Mouse (Mus musculus) heart, embryonic 11.5 days (tissue): Measurements from ENCODE around the gene Plin5. TPM values are rescaled to one million over a fixed set of nuclear protein-coding genes. Genes with fewer than 3 reads are reported as not detected.

Experiments used
- ATAC-seq: fragments of 200-750 bp; cut with Nextera tagmentation; replicated peaks from 2 replicates; pipeline ENCODE4 v1.8.0; 2017; ENCODE audit warnings: moderate library complexity; ENCODE audit not compliant: insufficient number of reproducible peaks, low FRiP score, low TSS enrichment
- H3K27ac ChIP-seq: fragments of 300-500 bp; sonication (generic); 2 replicates; pipeline ENCODE4 v1.5.1; 2014; ENCODE audit warnings: mild to moderate bottlenecking, low read depth, low read length
- H3K27me3 ChIP-seq: fragments of 300-500 bp; sonication (generic); 2 replicates; pipeline ENCODE4 v1.6.1; 2014; ENCODE audit warnings: mild to moderate bottlenecking, low read length, mixed read lengths; ENCODE audit not compliant: control insufficient read depth, insufficient read depth
- H3K36me3 ChIP-seq: fragments of 300-500 bp; sonication (generic); 2 replicates; pipeline ENCODE4 v1.6.1; 2014; ENCODE audit warnings: mild to moderate bottlenecking, low read length, moderate library complexity, mixed read lengths; ENCODE audit not compliant: control insufficient read depth, insufficient read depth
- H3K4me1 ChIP-seq: fragments of 300-500 bp; sonication (generic); 2 replicates; pipeline ENCODE4 v1.6.1; 2014; ENCODE audit warnings: low read length; ENCODE audit not compliant: control insufficient read depth, insufficient read depth
- H3K4me2 ChIP-seq: fragments of 300-500 bp; sonication (generic); 2 replicates; pipeline ENCODE4 v1.6.1; 2014; ENCODE audit warnings: mild to moderate bottlenecking, moderate library complexity
- H3K4me3 ChIP-seq: fragments of 300-500 bp; sonication (generic); 2 replicates; pipeline ENCODE4 v1.5.1; 2014; ENCODE audit warnings: low read depth, low read length
- H3K9ac ChIP-seq: fragments of 300-500 bp; sonication (generic); 2 replicates; pipeline ENCODE4 v1.6.1; 2014; ENCODE audit warnings: mild to moderate bottlenecking, low read depth, low read length, moderate library complexity
- H3K9me3 ChIP-seq: fragments of 300-500 bp; sonication (generic); replicated peaks from 2 replicates; pipeline ENCODE4 v1.6.1; 2016; ENCODE audit warnings: low read length; ENCODE audit not compliant: control insufficient read depth
- WGBS: fragments of 180-500 bp; shearing (Covaris S2); extraction: QIAGEN DNeasy Blood & Tissue Kit; methylation state at CpG from one replicate; pipeline ENCODE4 v1.1.7; 2014; ENCODE audit not compliant: insufficient replicate concordance; 5-methylcytosine and 5-hydroxymethylcytosine counted together
- polyA plus RNA-seq: library from polyadenylated mRNA; unstranded; fragments of >200 nt; fragmentation: Nextera tagmentation; extraction: Ambion mirVana; gene quantifications from 2 replicates; pipeline ENCODE4 v1.2.1, GENCODE M21; 2014

The Plin5 gene
- polyA plus RNA-seq, 1 experiment from 2014 or later = 0.33 TPM

- peaks cover 11% of the 10 kb centered on the region; the same call in 1 of the 2 replicates for H3K9me3 ChIP-seq
- H3K27ac ChIP-seq = no peak overlapping the region
- WGBS = 39% methylated on average over 12 of the region's 12 CpGs
- H3K36me3 ChIP-seq = no peaks in the 10 kb centered on the region
- H3K27me3 ChIP-seq = peaks cover 81% of the 10 kb centered on the region
- H3K4me3 ChIP-seq = peak overlapping the region; percentile 31; the same call in 1 of the 2 replicates
- H3K9ac ChIP-seq = no peak overlapping the region
- no peak for ATAC-seq
- peaks cover 23% of the 10 kb centered on the region for H3K4me1 ChIP-seq
- peak overlapping the region; percentile 57 for H3K4me2 ChIP-seq
Measured at GRCm38 (mm10) chr17:56119431-56119830, 2.0 kb upstream of the Plin5 start.

- Histone ChIP-seq H3K27ac (no peak overlapping the region), H3K36me3 (no peaks in the 10 kb centered on the region), H3K4me2 (no peak overlapping the region), H3K4me3 (no peak overlapping the region), H3K9ac (no peak overlapping the region), H3K9me3 (no peaks in the 10 kb centered on the region), H3K27me3 (peaks cover 49% of the 10 kb centered on the region), H3K4me1 (peaks cover 20% of the 10 kb centered on the region)
- WGBS = 73% methylated on average over 10 of the region's 10 CpGs
- ATAC-seq = no peak
Measured at GRCm38 (mm10) chr17:56116193-56116592, 1.2 kb downstream of the Plin5 start.

GRCm38 (mm10) chr17:56112743-56113142 is 4.7 kb downstream of the Plin5 start:
- Histone ChIP-seq H3K9me3 (no peaks in the 10 kb centered on the region), H3K27me3 (peaks cover 18% of the 10 kb centered on the region), H3K4me3 (no peak overlapping the region), H3K36me3 (no peaks in the 10 kb centered on the region; the same call in none of the 2 replicates), H3K4me2 (no peak overlapping the region), H3K9ac (no peak overlapping the region), H3K27ac (no peak overlapping the region), H3K4me1 (peaks cover 9% of the 10 kb centered on the region)
- 65% methylated on average over 3 of the region's 3 CpGs for WGBS
- ATAC-seq = no peak

GRCm38 (mm10) chr17:56111864-56112263 is 5.5 kb downstream of the Plin5 start:
- Histone ChIP-seq H3K4me2 (no peak overlapping the region), H3K4me1 (0 out of 2 replicates have a peak, but pooled peaks cover 3% of the 10 kb centered on the region), H3K9ac (no peak overlapping the region), H3K27ac (no peak overlapping the region), H3K36me3 (no peaks in the 10 kb centered on the region; the same call in none of the 2 replicates), H3K9me3 (no peaks in the 10 kb centered on the region), H3K27me3 (peaks cover 13% of the 10 kb centered on the region), H3K4me3 (no peak overlapping the region)
- ATAC-seq = no peak
- WGBS = 45% methylated on average over 5 of the region's 5 CpGs

- H3K4me3 ChIP-seq = no peak overlapping the region
- no peak overlapping the region for H3K4me2 ChIP-seq
- no peak overlapping the region for H3K9ac ChIP-seq
- H3K4me1 ChIP-seq = 0 out of 2 replicates have a peak, but pooled peaks cover 3% of the 10 kb centered on the region
- H3K36me3 ChIP-seq = no peaks in the 10 kb centered on the region; the same call in none of the 2 replicates
- ATAC-seq = no peak
- peaks cover 4% of the 10 kb centered on the region; the same call in 1 of the 2 replicates for H3K27me3 ChIP-seq
- H3K27ac ChIP-seq = no peak overlapping the region
- WGBS = 93% methylated on average over 1 of the region's 1 CpGs
- no peaks in the 10 kb centered on the region for H3K9me3 ChIP-seq
Measured at GRCm38 (mm10) chr17:56111021-56111420, 6.4 kb downstream of the Plin5 start.

GRCm38 (mm10) chr17:56110571-56110970 is 6.8 kb downstream of the Plin5 start:
- 81% methylated on average over 4 of the region's 4 CpGs for WGBS
- no peaks in the 10 kb centered on the region for H3K27me3 ChIP-seq
- no peaks in the 10 kb centered on the region; the same call in none of the 2 replicates for H3K36me3 ChIP-seq
- H3K9ac ChIP-seq = no peak overlapping the region
- ATAC-seq = no peak
- no peak overlapping the region for H3K27ac ChIP-seq
- H3K9me3 ChIP-seq = no peaks in the 10 kb centered on the region
- H3K4me1 ChIP-seq = 0 out of 2 replicates have a peak, but pooled peaks cover 3% of the 10 kb centered on the region
- no peak overlapping the region for H3K4me3 ChIP-seq
- no peak overlapping the region for H3K4me2 ChIP-seq

- H3K4me1 ChIP-seq = 0 out of 2 replicates have a peak, but pooled peaks cover 3% of the 10 kb centered on the region
- no peaks in the 10 kb centered on the region; the same call in none of the 2 replicates for H3K36me3 ChIP-seq
- no peak within 1 kb of the TSS for H3K4me3 ChIP-seq
- WGBS = 55% methylated on average over 10 of the region's 10 CpGs
- H3K27ac ChIP-seq = no peak within 1 kb of the TSS
- no peaks in the 10 kb centered on the region for H3K9me3 ChIP-seq
- no peak within 1 kb of the TSS for H3K4me2 ChIP-seq
- no peak within 1 kb of the TSS for H3K9ac ChIP-seq
- no peaks in the 10 kb centered on the region for H3K27me3 ChIP-seq
- 0 out of 2 replicates have a peak, but pooled peaks have one; percentile 15 for ATAC-seq
Measured at GRCm38 (mm10) chr17:56109219-56110051, 8.0 kb downstream of the Plin5 start, which contains the start of gene Plin4. Gene Plin4 (minus strand): TSS chr17:56109803.

- 72% methylated on average over 6 of the region's 6 CpGs for WGBS
- Histone ChIP-seq H3K4me1 (0 out of 2 replicates have a peak, but pooled peaks cover 3% of the 10 kb centered on the region), H3K36me3 (no peaks in the 10 kb centered on the region; the same call in none of the 2 replicates), H3K27me3 (no peaks in the 10 kb centered on the region), H3K4me3 (no peak overlapping the region), H3K4me2 (no peak overlapping the region), H3K9ac (no peak overlapping the region), H3K27ac (no peak overlapping the region), H3K9me3 (no peaks in the 10 kb centered on the region)
- ATAC-seq = peak; percentile 31; the same call in 1 of the 2 replicates
Measured at GRCm38 (mm10) chr17:56108334-56109044, 8.9 kb downstream of the Plin5 start.
